Mouse (Mus musculus): ENCODE measurements at regions not wholly inside any gene's neighbourhood (a gene's known extent, or its start where the extent isn't known, plus 50 kb on each side); places are given as distances from the start of the nearest gene placed in this dataset.

- DNase-seq (ENCODE audit: low spot score) = no peak
- WGBS = 89% methylated on average over 9 of the region's 9 CpGs
- Histone ChIP-seq H3K36me3 (ENCODE audit: control insufficient read depth, insufficient read depth, low read length) (no peaks in the 10 kb centered on the region), H3K9me3 (ENCODE audit: control insufficient read depth, low read length) (no peaks in the 10 kb centered on the region), H3K27ac (ENCODE audit: low read depth) (no peak overlapping the region), H3K4me3 (ENCODE audit: low read depth, low read length) (no peak overlapping the region), H3K9ac (ENCODE audit: low read length) (no peak overlapping the region), H3K4me1 (replicated peaks; ENCODE audit: control insufficient read depth, insufficient read depth, low read length) (no peaks in the 10 kb centered on the region), H3K27me3 (replicated peaks; ENCODE audit: control insufficient read depth, insufficient read depth, low read length) (no peaks in the 10 kb centered on the region), H3K4me2 (ENCODE audit: low read length) (no peak overlapping the region)
- no peak for ATAC-seq (replicated peaks; ENCODE audit: low FRiP score, low TSS enrichment, low read depth)
Measured at GRCm38 (mm10) chr14:105630867-105631680, 265.5 kb downstream of the Spry2 start.

GRCm38 (mm10) chr14:105630444-105630843 lies 266.2 kb downstream of the Spry2 start:
- WGBS = 85% methylated on average over 5 of the region's 5 CpGs
- no peak overlapping the region for H3K9ac ChIP-seq (ENCODE audit: low read length)
- no peaks in the 10 kb centered on the region for H3K9me3 ChIP-seq (ENCODE audit: control insufficient read depth, low read length)
- no peaks in the 10 kb centered on the region for H3K36me3 ChIP-seq (ENCODE audit: control insufficient read depth, insufficient read depth, low read length)
- H3K4me2 ChIP-seq (ENCODE audit: low read length) = no peak overlapping the region
- H3K27ac ChIP-seq (ENCODE audit: low read depth) = no peak overlapping the region
- ATAC-seq (replicated peaks; ENCODE audit: low FRiP score, low TSS enrichment, low read depth) = no peak
- no peaks in the 10 kb centered on the region for H3K4me1 ChIP-seq (replicated peaks; ENCODE audit: control insufficient read depth, insufficient read depth, low read length)
- no peaks in the 10 kb centered on the region for H3K27me3 ChIP-seq (replicated peaks; ENCODE audit: control insufficient read depth, insufficient read depth, low read length)
- no peak overlapping the region for H3K4me3 ChIP-seq (ENCODE audit: low read depth, low read length)
- no peak for DNase-seq (ENCODE audit: low spot score)

- H3K9me3 ChIP-seq (ENCODE audit: control insufficient read depth, low read length) = no peaks in the 10 kb centered on the region
- 71% methylated on average over 3 of the region's 3 CpGs for WGBS
- ATAC-seq (replicated peaks; ENCODE audit: low FRiP score, low TSS enrichment, low read depth) = no peak
- H3K27ac ChIP-seq (ENCODE audit: low read depth) = no peak overlapping the region
- H3K36me3 ChIP-seq (ENCODE audit: control insufficient read depth, insufficient read depth, low read length) = no peaks in the 10 kb centered on the region
- H3K4me2 ChIP-seq (ENCODE audit: low read length) = no peak overlapping the region
- DNase-seq (ENCODE audit: low spot score) = no peak
- H3K9ac ChIP-seq (ENCODE audit: low read length) = no peak overlapping the region
- H3K4me1 ChIP-seq (replicated peaks; ENCODE audit: control insufficient read depth, insufficient read depth, low read length) = no peaks in the 10 kb centered on the region
- no peak overlapping the region for H3K4me3 ChIP-seq (ENCODE audit: low read depth, low read length)
- H3K27me3 ChIP-seq (replicated peaks; ENCODE audit: control insufficient read depth, insufficient read depth, low read length) = no peaks in the 10 kb centered on the region
Measured at GRCm38 (mm10) chr14:105628673-105629072, 267.9 kb downstream of the Spry2 start.

- ATAC-seq (replicated peaks; ENCODE audit: low FRiP score, low TSS enrichment, low read depth) (no peak), DNase-seq (ENCODE audit: low spot score) (no peak)
- no peak overlapping the region for H3K4me2 ChIP-seq (ENCODE audit: low read length)
- no peaks in the 10 kb centered on the region for H3K27me3 ChIP-seq (replicated peaks; ENCODE audit: control insufficient read depth, insufficient read depth, low read length)
- no peak overlapping the region for H3K4me3 ChIP-seq (ENCODE audit: low read depth, low read length)
- 86% methylated on average over 7 of the region's 7 CpGs for WGBS
- no peak overlapping the region for H3K9ac ChIP-seq (ENCODE audit: low read length)
- H3K4me1 ChIP-seq (replicated peaks; ENCODE audit: control insufficient read depth, insufficient read depth, low read length) = no peaks in the 10 kb centered on the region
- no peaks in the 10 kb centered on the region for H3K9me3 ChIP-seq (ENCODE audit: control insufficient read depth, low read length)
- no peaks in the 10 kb centered on the region for H3K36me3 ChIP-seq (ENCODE audit: control insufficient read depth, insufficient read depth, low read length)
- no peak overlapping the region for H3K27ac ChIP-seq (ENCODE audit: low read depth)
Measured at GRCm38 (mm10) chr14:105624387-105624786, 272.2 kb downstream of the Spry2 start.

GRCm38 (mm10) chr14:105622166-105622565 lies 274.5 kb downstream of the Spry2 start:
- Histone ChIP-seq H3K4me2 (ENCODE audit: low read length) (no peak overlapping the region), H3K4me3 (ENCODE audit: low read depth, low read length) (no peak overlapping the region), H3K9ac (ENCODE audit: low read length) (no peak overlapping the region), H3K4me1 (replicated peaks; ENCODE audit: control insufficient read depth, insufficient read depth, low read length) (no peaks in the 10 kb centered on the region), H3K27me3 (replicated peaks; ENCODE audit: control insufficient read depth, insufficient read depth, low read length) (no peaks in the 10 kb centered on the region), H3K27ac (ENCODE audit: low read depth) (no peak overlapping the region), H3K36me3 (ENCODE audit: control insufficient read depth, insufficient read depth, low read length) (no peaks in the 10 kb centered on the region), H3K9me3 (ENCODE audit: control insufficient read depth, low read length) (no peaks in the 10 kb centered on the region)
- ATAC-seq (replicated peaks; ENCODE audit: low FRiP score, low TSS enrichment, low read depth) (no peak), DNase-seq (ENCODE audit: low spot score) (no peak)
- WGBS = 95% methylated on average over 5 of the region's 5 CpGs

- no peaks in the 10 kb centered on the region for H3K4me1 ChIP-seq (replicated peaks; ENCODE audit: control insufficient read depth, insufficient read depth, low read length)
- H3K27me3 ChIP-seq (replicated peaks; ENCODE audit: control insufficient read depth, insufficient read depth, low read length) = no peaks in the 10 kb centered on the region
- ATAC-seq (replicated peaks; ENCODE audit: low FRiP score, low TSS enrichment, low read depth) = no peak
- H3K4me3 ChIP-seq (ENCODE audit: low read depth, low read length) = no peak overlapping the region
- no peaks in the 10 kb centered on the region for H3K9me3 ChIP-seq (ENCODE audit: control insufficient read depth, low read length)
- no peak for DNase-seq (ENCODE audit: low spot score)
- H3K4me2 ChIP-seq (ENCODE audit: low read length) = no peak overlapping the region
- H3K27ac ChIP-seq (ENCODE audit: low read depth) = no peak overlapping the region
- no peak overlapping the region for H3K9ac ChIP-seq (ENCODE audit: low read length)
- no peaks in the 10 kb centered on the region for H3K36me3 ChIP-seq (ENCODE audit: control insufficient read depth, insufficient read depth, low read length)
- WGBS = 85% methylated on average over 6 of the region's 6 CpGs
Measured at GRCm38 (mm10) chr14:105621124-105621523, 275.5 kb downstream of the Spry2 start.

GRCm38 (mm10) chr14:105619449-105619848 lies 277.2 kb downstream of the Spry2 start:
- ATAC-seq (replicated peaks; ENCODE audit: low FRiP score, low TSS enrichment, low read depth) (no peak), DNase-seq (ENCODE audit: low spot score) (no peak)
- Histone ChIP-seq H3K4me2 (ENCODE audit: low read length) (no peak overlapping the region), H3K27ac (ENCODE audit: low read depth) (no peak overlapping the region), H3K36me3 (ENCODE audit: control insufficient read depth, insufficient read depth, low read length) (no peaks in the 10 kb centered on the region), H3K4me3 (ENCODE audit: low read depth, low read length) (no peak overlapping the region), H3K4me1 (replicated peaks; ENCODE audit: control insufficient read depth, insufficient read depth, low read length) (no peaks in the 10 kb centered on the region), H3K27me3 (replicated peaks; ENCODE audit: control insufficient read depth, insufficient read depth, low read length) (no peaks in the 10 kb centered on the region), H3K9ac (ENCODE audit: low read length) (no peak overlapping the region), H3K9me3 (ENCODE audit: control insufficient read depth, low read length) (no peaks in the 10 kb centered on the region)
- 59% methylated on average over 8 of the region's 8 CpGs for WGBS

GRCm38 (mm10) chr14:105615766-105616165 lies 280.9 kb downstream of the Spry2 start:
- DNase-seq (ENCODE audit: low spot score) (no peak), ATAC-seq (replicated peaks; ENCODE audit: low FRiP score, low TSS enrichment, low read depth) (0 out of 2 replicates have a peak, but pooled peaks have one; percentile 27)
- H3K9me3 ChIP-seq (ENCODE audit: control insufficient read depth, low read length) = no peaks in the 10 kb centered on the region
- H3K27me3 ChIP-seq (replicated peaks; ENCODE audit: control insufficient read depth, insufficient read depth, low read length) = no peaks in the 10 kb centered on the region
- WGBS = 66% methylated on average over 3 of the region's 3 CpGs
- H3K4me3 ChIP-seq (ENCODE audit: low read depth, low read length) = no peak overlapping the region
- H3K4me1 ChIP-seq (replicated peaks; ENCODE audit: control insufficient read depth, insufficient read depth, low read length) = no peaks in the 10 kb centered on the region
- H3K4me2 ChIP-seq (ENCODE audit: low read length) = no peak overlapping the region
- H3K9ac ChIP-seq (ENCODE audit: low read length) = no peak overlapping the region
- H3K27ac ChIP-seq (ENCODE audit: low read depth) = no peak overlapping the region
- no peaks in the 10 kb centered on the region for H3K36me3 ChIP-seq (ENCODE audit: control insufficient read depth, insufficient read depth, low read length)

- Histone ChIP-seq H3K27me3 (replicated peaks; ENCODE audit: control insufficient read depth, insufficient read depth, low read length) (no peaks in the 10 kb centered on the region), H3K36me3 (ENCODE audit: control insufficient read depth, insufficient read depth, low read length) (no peaks in the 10 kb centered on the region), H3K4me2 (ENCODE audit: low read length) (no peak overlapping the region), H3K9me3 (ENCODE audit: control insufficient read depth, low read length) (no peaks in the 10 kb centered on the region), H3K4me3 (ENCODE audit: low read depth, low read length) (no peak overlapping the region), H3K27ac (ENCODE audit: low read depth) (no peak overlapping the region), H3K9ac (ENCODE audit: low read length) (no peak overlapping the region), H3K4me1 (replicated peaks; ENCODE audit: control insufficient read depth, insufficient read depth, low read length) (no peaks in the 10 kb centered on the region)
- no peak for DNase-seq (ENCODE audit: low spot score)
- no peak for ATAC-seq (replicated peaks; ENCODE audit: low FRiP score, low TSS enrichment, low read depth)
- WGBS = 95% methylated on average over 3 of the region's 3 CpGs
Measured at GRCm38 (mm10) chr14:105612794-105613193, 283.8 kb downstream of the Spry2 start.
